Mouse (Mus musculus) liver (tissue): Measurements from ENCODE around the gene Nxf1.

Experiments used
- DNase-seq: peaks from one replicate; pipeline ENCODE4 v3.0.0-alpha.2; 2020; ENCODE audit warnings: mixed read lengths

Gene Nxf1

GRCm38 (mm10) chr19:8756635-8757387 lies at the start of gene Nxf1:
Nxf1 (plus strand) TSS chr19:8757073.
- peak; percentile 96 for DNase-seq

- no peak for DNase-seq
Measured at GRCm38 (mm10) chr19:8708954-8709353, 47.9 kb upstream of the Nxf1 start.

- no peak for DNase-seq
Measured at GRCm38 (mm10) chr19:8710057-8710456, 46.8 kb upstream of the Nxf1 start.

- no peak for DNase-seq
Measured at GRCm38 (mm10) chr19:8711506-8711905, 45.4 kb upstream of the Nxf1 start.

GRCm38 (mm10) chr19:8711949-8712869 lies 44.7 kb upstream of the Nxf1 start:
- peak; percentile 17 for DNase-seq

- DNase-seq = peak; percentile 82
Measured at GRCm38 (mm10) chr19:8712870-8713305, 44.0 kb upstream of the Nxf1 start.

GRCm38 (mm10) chr19:8713306-8713996 lies 43.4 kb upstream of the Nxf1 start:
- peak; percentile 97 for DNase-seq

- no peak for DNase-seq
Measured at GRCm38 (mm10) chr19:8713997-8714652, 42.7 kb upstream of the Nxf1 start.

- peak; percentile 70 for DNase-seq
Measured at GRCm38 (mm10) chr19:8714653-8715481, 42.0 kb upstream of the Nxf1 start.

- peak; percentile 71 for DNase-seq
Measured at GRCm38 (mm10) chr19:8715868-8716766, 40.8 kb upstream of the Nxf1 start.

- DNase-seq = no peak
Measured at GRCm38 (mm10) chr19:8716767-8717475, 40.0 kb upstream of the Nxf1 start.

- DNase-seq = peak; percentile 83
Measured at GRCm38 (mm10) chr19:8718357-8718756, 38.5 kb upstream of the Nxf1 start.

- DNase-seq = peak; percentile 26
Measured at GRCm38 (mm10) chr19:8719037-8719436, 37.8 kb upstream of the Nxf1 start.

GRCm38 (mm10) chr19:8721378-8721777 lies 35.5 kb upstream of the Nxf1 start:
- no peak for DNase-seq

- peak; percentile 16 for DNase-seq
Measured at GRCm38 (mm10) chr19:8722021-8722420, 34.9 kb upstream of the Nxf1 start.

GRCm38 (mm10) chr19:8722559-8722906 lies 34.3 kb upstream of the Nxf1 start:
- DNase-seq = no peak

- peak; percentile 98 for DNase-seq
Measured at GRCm38 (mm10) chr19:8722907-8723573, 33.8 kb upstream of the Nxf1 start, which contains the start of gene Slc3a2. Slc3a2 (minus strand) TSS chr19:8723369.

GRCm38 (mm10) chr19:8723574-8724346 lies 33.1 kb upstream of the Nxf1 start:
- peak; percentile 20 for DNase-seq
